Mouse (Mus musculus) adipose tissue, adult 10 weeks (tissue): ENCODE measurements around the gene Hist1h2bp. TPM values are rescaled to one million over a fixed set of nuclear protein-coding genes. Genes with fewer than 3 reads are reported as not detected.

ENCODE experiments used
- polyA plus RNA-seq: library from polyadenylated mRNA; stranded (reverse); fragments of 350-450 nt; fragmentation: Illumina TruSeq; extraction: RNeasy Lipid Tissue Mini Kit (QIAGEN cat#74804); gene quantifications from one replicate; pipeline ENCODE4 v1.2.3, GENCODE M21; 2014; ENCODE audit warnings: low read depth, low replicate concordance

Gene Hist1h2bp
- 1.7 TPM for polyA plus RNA-seq

DNA sequence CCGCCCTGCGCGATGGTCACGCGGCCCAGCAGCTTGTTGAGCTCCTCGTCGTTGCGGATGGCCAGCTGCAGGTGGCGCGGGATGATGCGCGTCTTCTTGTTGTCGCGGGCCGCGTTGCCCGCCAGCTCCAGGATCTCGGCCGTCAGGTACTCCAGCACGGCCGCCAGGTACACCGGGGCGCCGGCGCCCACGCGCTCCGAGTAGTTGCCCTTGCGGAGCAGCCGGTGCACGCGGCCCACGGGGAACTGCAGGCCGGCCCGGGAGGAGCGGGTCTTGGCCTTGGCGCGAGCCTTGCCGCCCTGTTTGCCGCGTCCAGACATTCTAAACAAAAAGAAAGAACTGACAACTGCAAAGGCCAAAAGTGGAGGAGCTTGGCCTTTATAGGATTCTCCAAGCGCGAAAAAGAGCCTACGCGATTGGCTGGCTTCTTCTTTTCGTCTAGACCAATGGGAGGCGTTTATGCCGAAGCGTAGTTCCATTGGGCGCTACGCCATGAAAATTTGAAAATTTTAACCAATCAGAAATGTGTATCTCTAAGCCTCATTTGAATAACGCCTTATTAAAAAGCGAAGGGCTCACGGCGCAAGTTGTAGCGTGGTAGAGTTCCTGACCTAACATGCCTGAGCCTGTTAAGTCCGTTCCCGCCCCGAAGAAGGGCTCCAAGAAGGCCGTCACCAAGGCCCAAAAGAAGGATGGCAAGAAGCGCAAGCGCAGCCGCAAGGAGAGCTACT is at the start of gene Hist1h2bp, which contains the start of gene Hist1h2an:
TSS of gene Hist1h2bp (plus strand) at position 563 of the 731 bp plus-strand sequence.
TSS of gene Hist1h2an (minus strand) at position 320 of the 731 bp plus-strand sequence.

DNA sequence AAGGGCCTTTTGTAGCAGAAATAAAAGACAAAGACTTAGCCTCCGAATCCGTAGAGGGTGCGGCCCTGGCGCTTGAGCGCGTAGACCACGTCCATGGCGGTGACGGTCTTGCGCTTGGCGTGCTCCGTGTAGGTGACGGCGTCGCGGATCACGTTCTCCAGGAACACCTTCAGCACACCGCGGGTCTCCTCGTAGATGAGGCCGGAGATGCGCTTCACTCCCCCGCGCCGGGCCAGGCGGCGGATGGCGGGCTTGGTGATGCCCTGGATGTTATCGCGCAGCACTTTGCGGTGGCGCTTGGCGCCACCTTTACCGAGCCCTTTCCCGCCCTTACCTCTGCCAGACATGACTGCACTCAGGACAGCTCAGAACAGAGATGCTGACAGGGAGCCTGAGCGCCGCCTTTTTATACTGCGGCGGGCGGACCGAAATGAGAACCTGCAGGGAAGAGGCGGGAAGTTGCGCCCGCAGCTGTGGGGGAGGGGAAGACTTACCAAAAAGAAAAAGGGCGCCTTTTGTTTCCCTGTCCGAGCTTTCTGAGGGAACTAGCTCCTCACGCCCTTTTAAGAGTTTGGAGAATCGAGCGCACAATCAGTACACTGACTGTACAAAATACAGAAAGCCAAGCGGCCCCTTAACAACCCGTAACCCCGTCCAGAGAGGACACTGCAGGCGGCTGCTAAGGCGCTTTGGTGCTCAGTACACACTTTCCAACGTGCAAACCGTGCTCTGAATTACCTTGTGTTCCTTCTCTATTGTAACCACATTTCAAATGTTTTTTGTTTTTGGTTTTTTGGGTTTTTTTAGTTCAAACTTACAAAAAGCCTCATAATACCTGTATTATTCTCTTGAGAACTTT is 36.9 kb upstream of the Hist1h2bp start, which contains the start of gene Hist1h4k:
TSS of gene Hist1h4k (minus strand) at position 347 of the 859 bp plus-strand sequence.

DNA sequence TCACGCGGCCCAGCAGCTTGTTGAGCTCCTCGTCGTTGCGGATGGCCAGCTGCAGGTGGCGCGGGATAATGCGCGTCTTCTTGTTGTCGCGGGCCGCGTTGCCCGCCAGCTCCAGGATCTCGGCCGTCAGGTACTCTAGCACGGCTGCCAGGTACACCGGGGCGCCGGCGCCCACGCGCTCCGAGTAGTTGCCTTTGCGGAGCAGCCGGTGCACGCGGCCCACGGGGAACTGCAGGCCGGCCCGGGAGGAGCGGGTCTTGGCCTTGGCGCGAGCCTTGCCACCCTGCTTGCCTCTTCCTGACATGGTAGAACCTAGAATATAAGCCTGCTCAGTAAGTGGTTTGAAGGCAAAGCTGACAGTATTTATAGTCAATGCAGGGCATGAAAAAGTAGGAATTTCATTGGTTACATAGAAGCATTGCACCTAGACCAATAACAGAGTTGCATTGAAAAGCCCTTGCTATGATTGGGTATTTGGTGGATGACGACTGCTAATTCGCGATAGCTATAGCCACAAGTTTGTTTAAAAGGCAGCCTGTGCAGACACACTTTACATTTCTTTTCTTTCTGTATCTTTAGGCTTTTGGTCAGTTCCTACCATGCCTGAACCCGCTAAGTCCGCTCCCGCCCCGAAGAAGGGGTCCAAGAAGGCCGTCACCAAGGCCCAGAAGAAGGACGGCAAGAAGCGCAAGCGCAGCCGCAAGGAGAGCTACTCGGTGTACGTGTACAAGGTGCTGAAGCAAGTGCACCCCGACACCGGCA is 33.6 kb upstream of the Hist1h2bp start, which contains the start of the genes Hist1h2ak and Hist1h2bn:
TSS of gene Hist1h2ak (minus strand) at position 304 of the 762 bp plus-strand sequence.
TSS of gene Hist1h2bn (plus strand) at position 600 of the 762 bp plus-strand sequence.

DNA sequence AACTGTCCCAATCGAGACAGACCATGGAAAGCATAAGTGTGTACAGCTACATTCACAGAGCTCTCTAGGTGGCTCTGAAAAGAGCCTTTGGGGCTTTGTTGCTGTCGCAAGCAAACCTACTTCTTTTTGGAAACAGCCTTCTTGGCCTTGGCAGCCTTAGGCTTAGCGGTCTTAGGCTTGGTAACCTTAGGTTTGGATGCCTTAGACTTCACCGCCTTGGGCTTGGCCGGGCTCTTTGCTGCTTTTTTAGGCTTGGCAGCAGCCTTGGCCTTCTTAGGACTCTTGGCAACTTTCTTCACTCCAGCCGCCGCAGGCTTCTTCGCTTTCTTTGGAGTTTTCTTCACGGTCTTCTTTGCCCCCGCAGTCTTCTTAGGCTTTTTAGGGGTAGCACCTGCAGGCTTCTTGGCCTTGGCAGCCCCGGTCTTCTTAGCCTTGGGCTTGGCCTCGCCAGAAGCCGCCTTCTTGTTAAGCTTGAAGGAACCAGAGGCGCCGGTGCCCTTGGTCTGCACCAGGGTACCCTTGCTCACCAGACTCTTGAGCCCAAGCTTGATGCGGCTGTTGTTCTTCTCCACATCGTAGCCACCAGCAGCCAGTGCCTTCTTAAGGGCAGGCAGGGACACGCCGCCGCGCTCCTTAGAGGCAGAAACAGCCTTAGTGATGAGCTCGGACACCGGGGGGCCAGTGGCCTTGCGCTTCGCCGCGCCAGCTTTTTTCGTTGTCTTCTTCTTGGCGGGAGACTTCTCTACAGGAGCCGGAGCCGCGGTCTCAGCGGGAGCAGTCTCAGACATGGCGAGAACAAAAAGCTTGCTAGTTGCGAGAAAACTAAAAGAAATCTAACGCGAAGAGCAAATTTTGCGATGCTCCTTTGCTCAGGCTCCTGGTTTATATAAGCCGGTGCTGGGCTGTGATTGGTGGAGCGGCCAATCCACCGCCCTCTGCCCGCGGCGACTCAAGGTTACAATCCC is 7.2 kb upstream of the Hist1h2bp start, which contains the start of gene Hist1h1b:
TSS of gene Hist1h1b (minus strand) at position 859 of the 965 bp plus-strand sequence.

GRCm38 (mm10) chr13:21783255-21783617 is 4.0 kb upstream of the Hist1h2bp start, which contains the start of gene Hist1h3i:
TSS of gene Hist1h3i (minus strand) at chr13:21783370.

DNA sequence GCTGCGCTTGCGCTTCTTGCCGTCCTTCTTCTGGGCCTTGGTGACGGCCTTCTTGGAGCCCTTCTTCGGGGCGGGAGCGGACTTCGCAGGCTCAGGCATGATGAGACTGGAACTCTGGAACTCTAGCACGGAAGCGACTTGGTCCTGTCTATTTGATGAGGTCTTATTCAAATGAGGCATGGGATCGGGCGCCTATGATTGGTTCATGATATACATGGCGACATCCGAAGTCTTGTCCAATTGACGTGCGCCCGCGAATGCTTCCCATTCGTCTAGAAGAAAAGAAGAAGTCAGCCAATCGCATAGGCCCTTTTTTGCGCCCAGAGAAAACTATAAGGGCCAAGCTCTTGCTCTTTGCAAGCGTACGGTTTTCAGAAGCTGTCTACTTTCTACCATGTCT is 22.8 kb downstream of the Hist1h2bp start, which contains the start of the genes Hist1h2bq and Hist1h2ao:
TSS of gene Hist1h2bq (minus strand) at position 125 of the 400 bp plus-strand sequence.
TSS of gene Hist1h2ao (plus strand) at position 393 of the 400 bp plus-strand sequence.

GRCm38 (mm10) chr13:21811539-21811938 is 24.3 kb downstream of the Hist1h2bp start, which contains the start of gene Hist1h4m:
TSS of gene Hist1h4m (plus strand) at chr13:21811746.

GRCm38 (mm10) chr13:21831418-21832394 is 44.4 kb downstream of the Hist1h2bp start, which contains the start of gene Hist1h4n:
TSS of gene Hist1h4n (minus strand) at chr13:21832196.

GRCm38 (mm10) chr13:21833461-21833860 is 46.2 kb downstream of the Hist1h2bp start, which contains the start of the genes Hist1h2ap and Hist1h2br:
TSS of gene Hist1h2ap (minus strand) at chr13:21833507.
TSS of gene Hist1h2br (plus strand) at chr13:21833743.

Other genes with a start within 250 kb of the Hist1h2bp start
- gene Olfr1366, start 244.7 kb upstream of the Hist1h2bp start, polyA plus RNA-seq = not detected
- not detected for gene Olfr1535, start 227.6 kb upstream of the Hist1h2bp start, polyA plus RNA-seq
- not detected for gene Olfr1364, start 205.7 kb upstream of the Hist1h2bp start, polyA plus RNA-seq
- gene Olfr1362, start 173.4 kb upstream of the Hist1h2bp start, polyA plus RNA-seq = not detected
- not detected for gene Olfr11, start 144.9 kb upstream of the Hist1h2bp start, polyA plus RNA-seq
- not detected for gene Olfr1361, start 124.1 kb upstream of the Hist1h2bp start, polyA plus RNA-seq
- gene Olfr1360, start 110.1 kb upstream of the Hist1h2bp start, polyA plus RNA-seq = not detected
- gene Olfr1359, start 89.3 kb upstream of the Hist1h2bp start, polyA plus RNA-seq = not detected
- not detected for gene Hist1h2bl, start 71.3 kb upstream of the Hist1h2bp start, polyA plus RNA-seq
- not detected for gene Hist1h2ai, start 71.0 kb upstream of the Hist1h2bp start, polyA plus RNA-seq
- gene Hist1h3h, start 69.8 kb upstream of the Hist1h2bp start, polyA plus RNA-seq = not detected
- not detected for gene Hist1h2bm, start 65.4 kb upstream of the Hist1h2bp start, polyA plus RNA-seq
- 1.1 TPM for gene Hist1h4j, start 52.4 kb upstream of the Hist1h2bp start, polyA plus RNA-seq
- gene Hist1h4k, start 37.0 kb upstream of the Hist1h2bp start, polyA plus RNA-seq = not detected
- not detected for gene Hist1h2ak, start 33.6 kb upstream of the Hist1h2bp start, polyA plus RNA-seq
- gene Hist1h2bn, start 33.3 kb upstream of the Hist1h2bp start, polyA plus RNA-seq = not detected
- not detected for gene Hist1h1b, start 6.8 kb upstream of the Hist1h2bp start, polyA plus RNA-seq
- not detected for gene Hist1h3i, start 4.1 kb upstream of the Hist1h2bp start, polyA plus RNA-seq
- gene Hist1h2an, start 243 bp upstream of the Hist1h2bp start, polyA plus RNA-seq = not detected
- 1.0 TPM for gene Hist1h2bq, start 22.7 kb downstream of the Hist1h2bp start, polyA plus RNA-seq
- gene Hist1h2ao, start 23.0 kb downstream of the Hist1h2bp start, polyA plus RNA-seq = not detected
- not detected for gene Hist1h4m, start 24.3 kb downstream of the Hist1h2bp start, polyA plus RNA-seq
- gene Hist1h4n, start 44.7 kb downstream of the Hist1h2bp start, polyA plus RNA-seq = 2.9 TPM
- not detected for gene Hist1h2ap, start 46.0 kb downstream of the Hist1h2bp start, polyA plus RNA-seq
- 0.46 TPM for gene Hist1h2br, start 46.3 kb downstream of the Hist1h2bp start, polyA plus RNA-seq
- 3.0 TPM for gene Zfp184, start 157.6 kb downstream of the Hist1h2bp start, polyA plus RNA-seq
- gene Pom121l2, start 193.7 kb downstream of the Hist1h2bp start, polyA plus RNA-seq = 3.5 TPM
- not detected for gene Prss16, start 222.3 kb downstream of the Hist1h2bp start, polyA plus RNA-seq
- not detected for gene Hist1h2ah, start 248.1 kb downstream of the Hist1h2bp start, polyA plus RNA-seq
- gene Hist1h2bk, start 248.4 kb downstream of the Hist1h2bp start, polyA plus RNA-seq = not detected